Mouse (Mus musculus) CH12.LX (cell line): ENCODE measurements at regions not wholly inside any gene's neighbourhood (a gene's known extent, or its start where the extent isn't known, plus 50 kb on each side); places are given as distances from the start of the nearest gene placed in this dataset.

Experiments used
- DNase-seq: peaks from one replicate; pipeline ENCODE4 v3.0.0-alpha.2; 2013; ENCODE audit errors: extremely low read depth
- H3K27ac ChIP-seq: 2 replicates; pipeline ENCODE4 v1.5.1; 2012; ENCODE audit warnings: low read depth, mild to moderate bottlenecking, control low read depth, moderate library complexity; ENCODE audit not compliant: insufficient read depth
- H3K27me3 ChIP-seq: replicated peaks from 2 replicates; pipeline ENCODE3; 2012; ENCODE audit warnings: inconsistent platforms
- H3K36me3 ChIP-seq, 2 experiments: replicated peaks in 1 of 2; 2 replicates each; pipeline versions ENCODE3 to v1.6.1; 2012; ENCODE audit warnings: inconsistent platforms in 1 of 2, low read length in 1 of 2, mild to moderate bottlenecking in 1 of 2, mixed read lengths in 1 of 2, moderate library complexity in 1 of 2; ENCODE audit not compliant: control insufficient read depth in 1 of 2, insufficient read depth in 1 of 2
- H3K4me1 ChIP-seq, 2 experiments: 2 replicates each; pipeline ENCODE4 v1.6.1; 2012; ENCODE audit warnings: inconsistent platforms in 1 of 2, moderate library complexity in 1 of 2; ENCODE audit not compliant: insufficient read depth in 2 of 2, control insufficient read depth in 1 of 2
- H3K4me2 ChIP-seq: 2 replicates; pipeline ENCODE4 v1.6.1; 2012; ENCODE audit warnings: low read depth, mild to moderate bottlenecking, control low read depth; ENCODE audit not compliant: poor library complexity, insufficient read depth, severe bottlenecking
- H3K4me3 ChIP-seq, 3 experiments: fragments of 150-350 bp in 1 of 3; sonication (generic) in 1 of 3; replicated peaks in 1 of 3; 2 replicates each; pipeline versions ENCODE3 to v1.5.1; 2011 to 2012; ENCODE audit warnings: low read depth in 2 of 3, low read length in 2 of 3, mild to moderate bottlenecking in 2 of 3, moderate library complexity in 2 of 3, control low read depth in 1 of 3, improper control_type of control experiment in 1 of 3, inconsistent platforms in 1 of 3, mixed read lengths in 1 of 3; ENCODE audit not compliant: poor library complexity in 1 of 3
- H3K79me2 ChIP-seq: replicated peaks from 2 replicates; pipeline ENCODE4 v1.6.1; 2012; ENCODE audit warnings: mild to moderate bottlenecking, moderate library complexity; ENCODE audit not compliant: control insufficient read depth, poor library complexity, insufficient read depth, severe bottlenecking; ENCODE audit errors: extremely low read depth
- H3K9ac ChIP-seq: 2 replicates; pipeline ENCODE4 v1.6.1; 2012; ENCODE audit warnings: low read depth, mild to moderate bottlenecking, control low read depth, moderate library complexity; ENCODE audit not compliant: insufficient read depth
- H3K9me3 ChIP-seq: replicated peaks from 2 replicates; pipeline ENCODE3; 2012; ENCODE audit warnings: low read length, inconsistent platforms, mixed read lengths
- CHD1 ChIP-seq: IDR thresholded peaks from 2 replicates; pipeline ENCODE4 v1.6.1; 2012; ENCODE audit warnings: low read depth, low read length, improper control_type of control experiment, inconsistent platforms
- CHD2 ChIP-seq: IDR thresholded peaks from 2 replicates; pipeline ENCODE4 v1.6.1; 2011; ENCODE audit warnings: low read length, improper control_type of control experiment
- CTCF ChIP-seq, 2 experiments: IDR thresholded peaks in 1 of 2; conservative IDR thresholded peaks in 1 of 2; 2 replicates each; pipeline ENCODE4 v1.5.1; 2011 to 2012; ENCODE audit warnings: low read depth in 2 of 2, low read length in 2 of 2, improper control_type of control experiment in 1 of 2, inconsistent platforms in 1 of 2, mild to moderate bottlenecking in 1 of 2, moderate library complexity in 1 of 2
- E2F4 ChIP-seq: IDR thresholded peaks from 2 replicates; pipeline ENCODE4 v1.6.1; 2011; ENCODE audit warnings: low read depth, low read length, improper control_type of control experiment; ENCODE audit not compliant: insufficient replicate concordance
- EP300 ChIP-seq: IDR thresholded peaks from 2 replicates; pipeline ENCODE4 v1.6.1; 2011; ENCODE audit warnings: low read length, improper control_type of control experiment
- GABPA ChIP-seq: IDR thresholded peaks from 2 replicates; pipeline ENCODE4 v1.6.1; 2012; ENCODE audit warnings: low read depth, low read length, improper control_type of control experiment, inconsistent platforms; ENCODE audit not compliant: insufficient replicate concordance
- IRF4 ChIP-seq: IDR thresholded peaks from 2 replicates; pipeline ENCODE4 v1.6.1; 2014; ENCODE audit warnings: low read depth, mild to moderate bottlenecking, inconsistent platforms, low read length, improper control_type of control experiment
- JUN ChIP-seq: IDR thresholded peaks from 2 replicates; pipeline ENCODE4 v1.6.1; 2011; ENCODE audit warnings: low read depth, mild to moderate bottlenecking, low read length, improper control_type of control experiment, moderate library complexity; ENCODE audit not compliant: insufficient read depth
- MAFK ChIP-seq: IDR thresholded peaks from 2 replicates; pipeline ENCODE4 v1.6.1; 2011; ENCODE audit warnings: low read length, improper control_type of control experiment; ENCODE audit not compliant: insufficient replicate concordance
- MAX ChIP-seq: IDR thresholded peaks from 2 replicates; pipeline ENCODE4 v1.6.1; 2011; ENCODE audit warnings: low read length, improper control_type of control experiment
- MAZ ChIP-seq: IDR thresholded peaks from 2 replicates; pipeline ENCODE4 v1.6.1; 2012; ENCODE audit warnings: low read depth, mild to moderate bottlenecking, inconsistent platforms, low read length, improper control_type of control experiment, moderate library complexity
- MEF2A ChIP-seq: IDR thresholded peaks from 2 replicates; pipeline ENCODE4 v1.6.1; 2014; ENCODE audit warnings: low read depth, mild to moderate bottlenecking, inconsistent platforms, low read length, improper control_type of control experiment, borderline replicate concordance
- MXI1 ChIP-seq: IDR thresholded peaks from 2 replicates; pipeline ENCODE4 v1.6.1; 2011; ENCODE audit warnings: mild to moderate bottlenecking, low read depth, low read length, improper control_type of control experiment
- NRF1 ChIP-seq: IDR thresholded peaks from 2 replicates; pipeline ENCODE4 v1.6.1; 2014; ENCODE audit warnings: low read depth, mild to moderate bottlenecking, inconsistent platforms, low read length, improper control_type of control experiment, moderate library complexity
- RAD21 ChIP-seq: IDR thresholded peaks from 2 replicates; pipeline ENCODE4 v1.6.1; 2011; ENCODE audit warnings: low read depth, mild to moderate bottlenecking, low read length, improper control_type of control experiment, moderate library complexity
- SIN3A ChIP-seq: IDR thresholded peaks from 2 replicates; pipeline ENCODE4 v1.6.1; 2012; ENCODE audit warnings: low read length, improper control_type of control experiment, inconsistent platforms
- UBTF ChIP-seq: IDR thresholded peaks from 2 replicates; pipeline ENCODE4 v1.6.1; 2012; ENCODE audit warnings: low read depth, mild to moderate bottlenecking, inconsistent platforms, low read length, improper control_type of control experiment, moderate library complexity
- ZC3H11A ChIP-seq: IDR thresholded peaks from 2 replicates; pipeline ENCODE4 v1.6.1; 2012; ENCODE audit warnings: low read depth, mild to moderate bottlenecking, inconsistent platforms, low read length, improper control_type of control experiment
- ZNF384 ChIP-seq: IDR thresholded peaks from 2 replicates; pipeline ENCODE4 v1.6.1; 2012; ENCODE audit warnings: low read depth, low read length, improper control_type of control experiment, inconsistent platforms
- dilution Hi-C: fragments of 300-500 bp; cut with MboI; formaldehyde crosslinking; loops from 2 replicates; pipeline ENCODE4 v1.14.3; 2020; ENCODE audit warnings: low sequenced_read_pairs; ENCODE audit not compliant: extremely low pct_unique_long_range_greater_than_20kb, extremely low pct_ligation_motif_present
- in situ Hi-C: fragments of 300-500 bp; cut with MboI; formaldehyde crosslinking; loops from 3 replicates; pipeline ENCODE4 v1.14.3; 2019; ENCODE audit warnings: low sequenced_read_pairs, low pct_ligation_motif_present, low pct_unique_long_range_greater_than_20kb, mixed read lengths

DNA sequence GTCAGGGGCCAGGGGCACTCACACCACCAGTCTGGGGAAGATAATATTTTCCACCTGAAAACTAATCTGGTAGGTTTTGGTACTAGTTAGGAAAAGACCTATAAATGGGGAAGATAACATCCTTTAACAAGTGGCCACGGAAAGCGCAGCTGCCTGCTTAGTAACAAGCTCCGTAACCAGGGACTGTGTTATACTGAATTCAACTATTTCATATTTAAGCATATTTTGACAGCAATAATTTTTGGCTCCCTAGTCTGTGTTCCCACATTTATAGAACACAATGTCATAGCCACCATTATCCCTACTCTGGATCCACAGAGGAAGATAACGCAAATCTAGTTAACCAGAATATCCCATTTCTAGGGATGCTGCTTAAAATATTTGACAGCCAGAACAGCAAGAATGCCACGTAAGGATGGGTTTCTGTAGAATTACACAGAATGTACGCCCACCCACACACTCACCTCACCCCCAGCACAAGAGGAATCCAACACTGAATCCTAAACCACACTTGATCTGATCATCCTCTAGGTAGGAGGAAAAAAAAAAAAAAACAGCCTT, 128.7 kb upstream of the Setmar start:
- no peak overlapping the region for H3K4me2 ChIP-seq
- H3K4me3 ChIP-seq = no peak overlapping the region
- H3K27me3 ChIP-seq = peaks cover 84% of the 10 kb centered on the region
- no peak overlapping the region for H3K27ac ChIP-seq
- H3K9ac ChIP-seq = no peak overlapping the region
- DNase-seq = no peak
- dilution Hi-C loops = no loop called here
- H3K79me2 ChIP-seq = no peaks in the 10 kb centered on the region
- H3K4me1 ChIP-seq = no peaks in the 10 kb centered on the region
- H3K36me3 ChIP-seq = no peaks in the 10 kb centered on the region
- H3K9me3 ChIP-seq = no peaks in the 10 kb centered on the region
- TF ChIP-seq IRF4 = no peak
- no peak for TF ChIP-seq SIN3A
- TF ChIP-seq MAZ = no peak
- no peak for TF ChIP-seq ZC3H11A
- no peak for TF ChIP-seq CTCF (conservative IDR thresholded peaks at IDR 0.05 in 1 of 2, IDR thresholded peaks at IDR 0.05 in 1 of 2; ENCODE audit: low read depth in 2 of 2, low read length in 2 of 2)
- TF ChIP-seq CHD2 = no peak
- TF ChIP-seq CHD1 = no peak
- TF ChIP-seq GABPA = no peak
- no peak for TF ChIP-seq ZNF384
- TF ChIP-seq MXI1 = no peak
- no peak for TF ChIP-seq JUN
- in situ Hi-C loops = no loop called here

- no peak overlapping the region for H3K4me3 ChIP-seq
- dilution Hi-C loops (no loop called here), in situ Hi-C loops (no loop called here)
- no peak overlapping the region for H3K4me2 ChIP-seq
- no peak overlapping the region for H3K27ac ChIP-seq
- no peaks in the 10 kb centered on the region for H3K9me3 ChIP-seq
- no peaks in the 10 kb centered on the region for H3K4me1 ChIP-seq
- H3K27me3 ChIP-seq = peaks cover 51% of the 10 kb centered on the region
- H3K79me2 ChIP-seq = no peaks in the 10 kb centered on the region
- no peak for DNase-seq
- no peak overlapping the region for H3K9ac ChIP-seq
- TF ChIP-seq E2F4 = no peak
- H3K36me3 ChIP-seq = no peaks in the 10 kb centered on the region
Observed at GRCm38 (mm10) chr6:107968694-107969093, 96.2 kb upstream of the Setmar start.

DNA sequence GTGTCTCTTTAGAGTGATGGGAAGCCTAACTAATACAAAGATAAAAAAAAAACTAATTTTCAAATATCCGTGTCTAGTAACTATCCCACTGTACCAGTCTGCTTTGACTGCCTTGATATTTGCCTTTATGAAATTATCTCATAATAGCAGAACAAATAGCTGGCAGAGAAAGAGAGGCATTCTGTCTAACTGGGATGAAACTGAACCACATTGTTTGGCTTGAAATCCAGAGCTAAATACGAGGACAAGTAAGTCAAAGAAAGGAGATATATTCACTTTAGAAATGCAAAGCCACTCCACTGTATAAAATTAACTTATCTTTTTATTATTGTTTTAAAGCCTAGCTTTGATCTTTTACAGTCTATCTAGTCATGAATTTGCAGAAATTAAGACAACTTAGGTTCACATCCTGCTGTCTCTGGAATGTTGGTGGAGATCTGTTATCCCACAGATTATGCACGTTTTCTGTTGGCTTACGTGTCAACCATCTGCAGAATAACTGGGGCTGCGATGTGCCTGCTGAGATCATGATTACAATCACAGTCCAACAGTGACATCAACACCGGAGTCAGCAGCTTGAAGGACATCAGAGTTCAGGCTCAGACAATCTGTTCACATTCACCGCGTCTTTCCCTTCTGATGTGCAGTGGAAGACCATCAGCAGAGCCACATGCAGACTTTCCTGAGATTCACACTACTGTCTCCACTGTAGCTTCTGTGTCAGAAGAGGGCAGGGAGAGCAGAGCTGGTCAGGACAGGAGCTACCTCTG, 65.7 kb upstream of the Setmar start:
- in situ Hi-C loops = no loop called here
- H3K4me3 ChIP-seq = no peak overlapping the region
- no peak for TF ChIP-seq MEF2A
- TF ChIP-seq RAD21 = no peak
- TF ChIP-seq SIN3A = no peak
- no peak for TF ChIP-seq MAX
- TF ChIP-seq UBTF = no peak
- TF ChIP-seq ZC3H11A = no peak
- TF ChIP-seq NRF1 = no peak
- TF ChIP-seq MAFK = no peak
- TF ChIP-seq EP300 = no peak
- TF ChIP-seq, all 38 proteins: peak for 0
- Histone ChIP-seq H3K9me3 (no peaks in the 10 kb centered on the region), H3K36me3 (no peaks in the 10 kb centered on the region), H3K4me2 (no peak overlapping the region), H3K27ac (no peak overlapping the region), H3K4me1 (no peaks in the 10 kb centered on the region), H3K27me3 (peaks cover 21% of the 10 kb centered on the region), H3K79me2 (no peaks in the 10 kb centered on the region), H3K9ac (no peak overlapping the region)
- DNase-seq = no peak
- dilution Hi-C loops = no loop called here
